Mouse (Mus musculus) myocyte (in vitro differentiated cells): ENCODE measurements around the gene Pnkd. TPM values are rescaled to one million over a fixed set of nuclear protein-coding genes. Genes with fewer than 3 reads are reported as not detected.
"Not testable (repeated sequence)": the region's sequence is repeated elsewhere in the genome, so short reads cannot be mapped to it uniquely, and the experiment has no call there.

ENCODE experiments used
- H3K27me3 ChIP-seq: one replicate; pipeline ENCODE4 v1.6.1; 2011; ENCODE audit not compliant: control insufficient read depth, insufficient read depth, insufficient read length
- H3K36me3 ChIP-seq: one replicate; pipeline ENCODE4 v1.6.1; 2011; ENCODE audit not compliant: control insufficient read depth, insufficient read depth
- H3K4me2 ChIP-seq: one replicate; pipeline ENCODE4 v1.6.1; 2011; ENCODE audit warnings: low read depth, control low read depth
- H3K4me3 ChIP-seq: one replicate; pipeline ENCODE4 v1.5.1; 2011; ENCODE audit warnings: mild to moderate bottlenecking, control low read depth, moderate library complexity
- H3K79me2 ChIP-seq: one replicate; pipeline ENCODE4 v1.6.1; 2011; ENCODE audit not compliant: control insufficient read depth, insufficient read depth
- H3ac ChIP-seq: one replicate; pipeline ENCODE4 v1.6.1; 2011; ENCODE audit not compliant: control insufficient read depth, insufficient read length
- CEBPB ChIP-seq: IDR thresholded peaks from 2 replicates; pipeline ENCODE4 v1.6.1; 2011; ENCODE audit warnings: mild to moderate bottlenecking, moderate library complexity; ENCODE audit not compliant: poor library complexity, insufficient read depth, severe bottlenecking
- E2F4 ChIP-seq: IDR thresholded peaks from one replicate; pipeline ENCODE4 v1.6.1; 2011; ENCODE audit warnings: mild to moderate bottlenecking, control low read depth, moderate library complexity; ENCODE audit not compliant: insufficient read depth
- MAX ChIP-seq: IDR thresholded peaks from one replicate; pipeline ENCODE4 v1.6.1; 2011; ENCODE audit warnings: low read depth, mild to moderate bottlenecking, control low read depth
- MYOD1 ChIP-seq, 3 experiments: IDR thresholded peaks; one replicate each; pipeline ENCODE4 v1.6.1; 2011; ENCODE audit warnings: control low read depth in 2 of 3, low read depth in 2 of 3, mild to moderate bottlenecking in 2 of 3, moderate library complexity in 1 of 3; ENCODE audit not compliant: insufficient read length in 2 of 3, control insufficient read depth in 1 of 3
- MYOG ChIP-seq, 3 experiments: IDR thresholded peaks; one replicate each; pipeline ENCODE4 v1.6.1; 2011; ENCODE audit warnings: control low read depth in 2 of 3, low read depth in 2 of 3, mild to moderate bottlenecking in 2 of 3; ENCODE audit not compliant: insufficient read length in 2 of 3, control insufficient read depth in 1 of 3, insufficient read depth in 1 of 3
- POLR2A ChIP-seq: IDR thresholded peaks from one replicate; pipeline ENCODE4 v1.6.1; 2011; ENCODE audit warnings: low read depth, mild to moderate bottlenecking, control low read depth, moderate library complexity; ENCODE audit not compliant: insufficient read length
- POLR2AphosphoS2 ChIP-seq: IDR thresholded peaks from one replicate; pipeline ENCODE4 v1.6.1; 2011; ENCODE audit warnings: low read depth, control low read depth; ENCODE audit not compliant: insufficient read length
- REST ChIP-seq: IDR thresholded peaks from one replicate; pipeline ENCODE4 v1.6.1; 2011; ENCODE audit warnings: mild to moderate bottlenecking, control low read depth, moderate library complexity; ENCODE audit not compliant: insufficient read depth, insufficient read length
- SRF ChIP-seq: IDR thresholded peaks from one replicate; pipeline ENCODE4 v1.6.1; 2011; ENCODE audit warnings: low read depth; ENCODE audit not compliant: control insufficient read depth, insufficient read length
- TCF12 ChIP-seq: IDR thresholded peaks from one replicate; pipeline ENCODE4 v1.6.1; 2011; ENCODE audit warnings: mild to moderate bottlenecking, control low read depth; ENCODE audit not compliant: poor library complexity, insufficient read depth, severe bottlenecking
- TCF3 ChIP-seq: IDR thresholded peaks from one replicate; pipeline ENCODE4 v1.6.1; 2011; ENCODE audit warnings: low read depth, control low read depth; ENCODE audit not compliant: insufficient read length
- USF1 ChIP-seq: IDR thresholded peaks from one replicate; pipeline ENCODE4 v1.6.1; 2011; ENCODE audit warnings: low read depth, mild to moderate bottlenecking, control low read depth, moderate library complexity
- polyA plus RNA-seq: library from polyadenylated mRNA; unstranded; fragments of >200 nt; fragmentation: generic; extraction: Trizol; gene quantifications from one replicate; pipeline ENCODE4 v1.2.1, GENCODE M21; 2012; ENCODE audit warnings: missing spikeins

Gene Pnkd
- polyA plus RNA-seq, 1 experiment, result 93.7 TPM

- no peaks in the 10 kb centered on the region for H3K27me3 ChIP-seq
- H3K79me2 ChIP-seq, result no peaks in the 10 kb centered on the region
- no peak overlapping the region for H3K4me2 ChIP-seq
- no peak overlapping the region for H3K4me3 ChIP-seq
- no peak overlapping the region for H3ac ChIP-seq
- no peaks in the 10 kb centered on the region for H3K36me3 ChIP-seq
- TF ChIP-seq E2F4 (no peak), MYOD1 (IDR thresholded peaks at IDR 0.05; ENCODE audit: control insufficient read depth in 1 of 3, insufficient read length in 2 of 3, low read depth in 2 of 3) (peak in 2 of 3 experiments; percentile 76 to 89), MYOG (IDR thresholded peaks at IDR 0.05; ENCODE audit: control insufficient read depth in 1 of 3, insufficient read depth in 1 of 3, insufficient read length in 2 of 3, low read depth in 2 of 3) (peak in 1 of 3 experiments; percentile 53)
These were observed 31.5 kb downstream of the Pnkd start for GRCm38 (mm10) chr1:74316114-74316827.

- no peaks in the 10 kb centered on the region for H3K36me3 ChIP-seq
- H3K27me3 ChIP-seq, result no peaks in the 10 kb centered on the region
- H3K4me2 ChIP-seq, result no peak overlapping the region
- H3K79me2 ChIP-seq, result no peaks in the 10 kb centered on the region
- no peak overlapping the region for H3K4me3 ChIP-seq
- TF ChIP-seq MYOD1 (IDR thresholded peaks at IDR 0.05; ENCODE audit: control insufficient read depth in 1 of 3, insufficient read length in 2 of 3, low read depth in 2 of 3) (no peak), USF1 (no peak), SRF (no peak), MAX (no peak), TCF12 (no peak), POLR2A (no peak), CEBPB (no peak), TCF3 (no peak), E2F4 (no peak), REST (no peak)
- no peak overlapping the region for H3ac ChIP-seq
These were observed 34.0 kb downstream of the Pnkd start for GRCm38 (mm10) chr1:74318711-74319110.

DNA sequence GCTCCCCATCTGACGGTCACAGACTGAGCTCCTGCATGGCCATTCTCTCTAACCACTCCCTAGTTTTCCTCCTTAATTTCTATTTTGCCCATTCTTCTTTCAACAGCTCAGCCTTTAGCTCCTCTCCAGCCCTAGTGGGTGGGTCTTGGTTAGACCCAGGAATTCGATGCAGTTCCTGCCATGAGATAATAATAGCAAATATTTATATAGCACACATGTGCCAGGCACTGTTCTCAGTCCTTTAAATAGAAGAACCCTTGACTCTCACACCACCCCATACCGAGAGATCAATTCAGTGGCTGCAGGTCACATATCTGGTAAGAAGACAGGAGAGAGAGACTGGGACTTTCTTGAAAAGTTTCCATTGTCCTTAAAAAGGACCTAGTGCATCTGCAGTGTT, 36.7 kb downstream of the Pnkd start:
- TF ChIP-seq MYOG (IDR thresholded peaks at IDR 0.05; ENCODE audit: control insufficient read depth in 1 of 3, insufficient read depth in 1 of 3, insufficient read length in 2 of 3, low read depth in 2 of 3), result no peak
- no peak for TF ChIP-seq REST
- no peak for TF ChIP-seq TCF3
- no peak for TF ChIP-seq MYOD1 (IDR thresholded peaks at IDR 0.05; ENCODE audit: control insufficient read depth in 1 of 3, insufficient read length in 2 of 3, low read depth in 2 of 3)
- TF ChIP-seq TCF12, result no peak
- no peak for TF ChIP-seq POLR2A
- no peak for TF ChIP-seq SRF
- no peak for TF ChIP-seq POLR2AphosphoS2
- no peak for TF ChIP-seq USF1
- H3K36me3 ChIP-seq, result no peaks in the 10 kb centered on the region
- H3K27me3 ChIP-seq, result no peaks in the 10 kb centered on the region
- no peaks in the 10 kb centered on the region for H3K79me2 ChIP-seq
- H3ac ChIP-seq, result no peak overlapping the region
- no peak overlapping the region for H3K4me2 ChIP-seq
- H3K4me3 ChIP-seq, result no peak overlapping the region

DNA sequence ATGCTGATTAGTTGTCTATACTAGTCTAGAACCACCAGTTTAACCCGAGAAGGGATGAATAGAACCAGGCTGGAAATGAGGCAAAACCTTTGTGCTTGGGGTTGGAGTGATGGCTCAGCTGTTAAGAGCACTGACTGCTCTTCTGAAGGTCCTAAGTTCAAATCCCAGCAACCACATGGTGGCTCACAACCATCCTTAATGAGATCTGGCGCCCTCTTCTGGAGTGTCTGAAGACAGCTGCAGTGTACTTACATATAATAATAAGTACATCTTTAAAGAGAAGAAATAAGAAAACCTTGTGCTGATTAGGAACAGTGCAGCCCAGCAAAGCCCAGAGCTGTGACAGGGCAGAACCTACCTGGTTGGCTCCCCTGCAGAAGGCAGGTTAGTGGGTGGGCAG, 42.2 kb downstream of the Pnkd start:
- not testable (repeated sequence) for H3K27me3 ChIP-seq, H3K4me2 ChIP-seq

GRCm38 (mm10) chr1:74329899-74330431, 45.2 kb downstream of the Pnkd start:
- TF ChIP-seq SRF (no peak), POLR2A (no peak), USF1 (no peak), REST (no peak)
- Histone ChIP-seq H3K4me2 (no peak overlapping the region), H3ac (no peak overlapping the region), H3K36me3 (no peaks in the 10 kb centered on the region), H3K79me2 (no peaks in the 10 kb centered on the region), H3K4me3 (no peak overlapping the region), H3K27me3 (no peaks in the 10 kb centered on the region)

More for the DNA sequence above, 42.2 kb downstream of the Pnkd start:
- not testable (repeated sequence) for H3K36me3 ChIP-seq, H3ac ChIP-seq, H3K79me2 ChIP-seq, H3K4me3 ChIP-seq
